Mouse (Mus musculus): Measurements from ENCODE around the gene Usp24.

Gene Usp24

GRCm38 (mm10) chr4:106315921-106316350 is at the start of gene Usp24:
Usp24 (plus strand) TSS chr4:106316213.
- DNase-seq = peak; percentile 85

- DNase-seq = no peak
Observed at GRCm38 (mm10) chr4:106276937-106277336, 39.1 kb upstream of the Usp24 start.

DNA sequence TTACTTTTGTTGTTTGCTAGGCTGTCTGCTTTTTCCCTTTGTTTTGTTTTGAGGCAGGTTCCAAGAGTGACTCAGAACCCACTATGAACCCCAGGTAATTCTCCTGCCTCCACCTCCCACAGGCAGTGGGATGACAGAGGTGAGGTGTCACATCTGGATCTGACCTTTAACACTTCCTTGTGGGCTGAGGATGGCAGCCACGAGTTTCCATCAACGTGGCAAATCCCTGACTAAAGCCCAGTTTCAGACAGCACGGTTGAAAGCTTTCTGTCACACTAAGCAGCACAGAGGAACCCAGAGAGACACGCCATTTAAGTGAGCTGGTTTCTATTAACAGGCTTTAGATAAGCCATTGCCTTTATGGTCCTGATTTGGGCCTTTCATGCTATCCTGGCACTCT is 36.8 kb upstream of the Usp24 start:
- no peak for DNase-seq

GRCm38 (mm10) chr4:106281128-106281491 is 34.9 kb upstream of the Usp24 start:
- DNase-seq = no peak

DNA sequence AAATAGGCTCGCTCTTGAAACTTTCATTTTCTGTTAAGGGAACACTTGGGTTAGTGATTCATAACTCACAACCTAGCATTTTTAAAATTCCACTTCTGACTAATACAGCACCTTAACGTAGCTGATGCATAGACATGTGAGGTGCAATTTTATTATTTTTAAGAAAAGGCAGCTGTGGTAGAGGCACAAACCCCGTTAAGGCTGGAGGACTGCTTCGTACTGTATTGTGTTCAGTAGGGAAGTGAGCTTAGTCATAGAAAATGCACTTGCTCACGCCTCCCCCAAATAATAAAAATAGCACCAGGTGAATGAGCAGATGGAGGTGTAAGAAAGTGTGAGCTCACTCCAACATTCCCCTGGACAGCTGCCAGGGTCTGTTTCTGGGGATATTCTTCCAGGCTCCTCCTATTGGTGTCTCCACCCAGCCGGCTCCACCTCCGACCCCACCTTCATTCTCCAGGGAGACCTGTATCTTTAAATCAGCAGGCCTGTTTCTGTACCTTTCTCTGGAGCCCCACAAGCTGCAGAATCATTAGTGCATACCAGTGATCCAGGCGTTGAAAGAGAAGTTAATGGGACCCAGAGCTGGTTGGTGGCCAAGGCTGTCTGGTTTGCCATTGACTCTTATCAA is 34.4 kb upstream of the Usp24 start:
- DNase-seq = peak; percentile 79

GRCm38 (mm10) chr4:106282123-106282510 is 33.9 kb upstream of the Usp24 start:
- no peak for DNase-seq

- no peak for DNase-seq
Observed at GRCm38 (mm10) chr4:106286958-106287743, 28.9 kb upstream of the Usp24 start.

DNA sequence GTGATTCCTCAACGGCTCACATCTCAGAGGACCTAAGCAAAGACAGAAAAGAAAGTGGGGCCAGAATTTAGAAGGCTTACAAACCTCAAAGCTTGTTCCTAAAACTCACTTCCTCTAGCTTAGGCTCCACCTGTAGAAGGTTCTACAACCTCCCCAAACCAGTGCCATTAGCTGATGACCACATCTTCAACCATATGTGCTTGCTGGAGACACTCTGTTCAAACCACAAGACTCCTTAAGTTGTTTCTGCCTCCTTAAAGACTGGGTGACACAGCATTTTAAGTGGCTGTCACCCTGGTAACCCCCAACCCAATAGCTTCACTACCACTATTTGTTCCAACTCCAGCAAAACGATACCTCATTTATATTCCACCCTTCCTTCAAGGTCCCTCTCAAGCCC is 25.8 kb upstream of the Usp24 start:
- DNase-seq = no peak

DNA sequence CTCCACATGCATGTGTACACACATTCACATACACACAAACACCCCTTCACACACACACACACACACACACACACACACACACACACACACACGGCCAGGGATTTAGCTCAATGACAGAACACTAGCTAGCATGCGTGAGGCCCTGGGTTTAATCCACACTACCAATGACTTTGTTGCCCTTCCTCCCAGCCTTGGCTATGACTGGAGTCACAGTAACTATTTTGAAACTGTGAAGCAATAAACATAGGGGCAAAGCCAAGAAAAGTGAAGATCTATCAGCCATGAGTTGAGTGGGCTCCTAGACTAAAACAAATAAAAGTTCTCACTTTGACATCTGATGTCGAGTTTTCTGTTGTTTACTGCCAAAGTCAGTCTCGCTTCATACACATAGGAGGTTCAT is 23.2 kb upstream of the Usp24 start:
- no peak for DNase-seq

- no peak for DNase-seq
Observed at GRCm38 (mm10) chr4:106293378-106294090, 22.5 kb upstream of the Usp24 start.

DNA sequence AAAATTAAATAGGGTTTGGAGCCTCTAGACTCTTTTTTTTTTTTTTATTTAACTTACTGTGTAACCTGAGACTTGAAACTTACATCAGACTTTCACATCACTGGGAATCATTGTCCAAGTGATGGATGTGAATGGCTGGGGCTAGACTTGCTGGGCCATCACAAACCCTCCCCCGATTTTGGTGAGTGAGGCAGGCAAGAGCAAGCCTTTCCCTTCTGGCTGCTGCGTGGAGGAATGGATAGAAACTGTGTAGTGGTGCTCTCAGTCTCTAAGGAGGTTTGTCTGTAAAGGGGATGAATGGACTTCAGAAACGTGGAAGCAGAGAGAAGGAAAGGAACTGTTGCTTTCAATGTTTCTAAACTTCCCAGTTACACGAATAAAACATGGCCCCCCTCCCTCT is 20.3 kb upstream of the Usp24 start:
- no peak for DNase-seq

DNA sequence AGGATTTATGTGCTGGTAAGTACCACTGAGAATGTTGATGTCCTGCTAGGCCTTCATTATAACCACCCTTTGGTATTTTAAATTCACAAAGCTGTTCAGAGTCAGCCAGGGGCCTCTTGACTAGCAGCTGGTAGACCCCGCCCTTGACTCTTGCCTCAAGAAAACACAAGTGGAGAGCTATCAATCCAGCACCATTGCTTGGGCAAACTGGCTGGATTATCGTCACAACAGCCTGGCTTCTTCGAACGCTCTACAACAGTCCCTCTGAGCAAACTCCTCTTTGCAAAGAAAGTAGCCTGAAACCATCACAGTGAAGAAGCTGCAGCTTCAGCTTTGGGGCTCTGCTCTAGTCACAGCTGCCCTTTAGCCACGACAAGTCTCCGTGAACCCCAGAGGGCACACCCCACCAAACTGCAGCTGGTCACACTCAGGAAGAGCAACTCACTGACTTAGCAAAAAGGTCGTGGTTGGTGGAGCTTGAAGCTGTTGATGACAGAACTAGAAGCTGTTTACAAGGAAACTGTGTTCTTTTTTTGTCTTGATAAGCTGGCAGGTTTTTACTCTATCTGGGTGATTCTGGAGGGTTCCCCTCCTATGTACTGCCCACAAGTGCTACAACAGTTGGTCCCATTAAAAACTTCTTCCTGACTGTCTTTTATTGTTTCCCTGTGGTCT is 19.5 kb upstream of the Usp24 start:
- no peak for DNase-seq

DNA sequence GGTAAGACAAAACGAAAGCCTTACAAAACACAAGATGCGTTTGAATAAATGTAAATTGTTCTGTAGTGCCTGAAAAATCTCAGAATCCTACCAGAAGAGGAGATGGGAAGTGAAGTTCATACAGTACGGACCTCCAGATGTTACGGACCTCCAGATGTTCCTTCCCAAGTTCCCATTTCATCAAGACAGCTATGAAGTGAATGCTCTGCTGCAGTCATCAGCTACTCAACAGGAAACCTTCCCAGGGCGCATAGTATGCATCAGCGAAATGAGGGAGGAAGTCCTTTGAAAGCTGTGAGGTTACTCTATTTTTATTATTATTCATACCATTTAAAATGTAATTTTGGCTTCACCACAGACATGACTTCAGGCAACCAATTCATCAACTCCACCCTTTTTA is 14.7 kb upstream of the Usp24 start:
- DNase-seq = no peak

DNA sequence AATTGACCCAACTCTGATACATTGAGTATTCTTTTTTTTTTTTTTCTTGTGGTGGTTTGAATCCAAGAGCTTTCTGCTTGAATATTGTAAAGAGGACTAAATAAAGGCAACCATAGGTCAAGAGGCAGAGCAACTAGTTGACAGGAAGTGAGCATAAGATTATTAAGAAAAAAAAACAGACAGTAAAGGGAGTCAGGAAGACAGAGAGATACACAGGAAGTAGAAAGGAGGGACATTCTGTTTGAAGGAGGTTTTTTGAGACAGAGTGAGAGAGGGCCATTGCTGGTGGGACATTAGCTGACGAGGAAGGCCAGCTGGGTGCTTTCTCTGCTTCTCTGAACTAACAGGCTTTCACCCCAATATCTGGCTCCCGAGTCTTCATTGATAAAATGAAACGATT is 7.9 kb upstream of the Usp24 start:
- DNase-seq = no peak

- no peak for DNase-seq
Observed at GRCm38 (mm10) chr4:106312651-106313050, 3.4 kb upstream of the Usp24 start.

GRCm38 (mm10) chr4:106313070-106313469 is 2.9 kb upstream of the Usp24 start:
- no peak for DNase-seq

DNA sequence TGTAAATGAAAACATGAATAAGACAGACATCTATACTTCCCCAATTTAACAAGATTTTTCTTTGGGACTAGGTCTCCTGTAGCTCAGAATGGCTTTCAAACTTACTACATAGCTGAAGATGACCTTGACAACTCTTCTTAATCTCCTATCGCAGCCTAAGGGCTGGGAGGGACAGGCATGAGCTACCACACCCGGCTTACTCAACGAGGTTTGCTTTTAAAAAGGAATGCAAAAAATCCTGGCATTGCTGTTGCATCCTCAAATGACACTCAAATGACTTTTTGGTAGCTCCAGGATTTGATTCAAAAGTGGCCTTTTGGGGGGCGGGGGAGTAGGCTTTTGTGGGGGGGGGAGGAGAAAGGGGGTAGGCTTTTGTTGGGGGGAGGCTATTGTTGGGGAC is 2.1 kb upstream of the Usp24 start:
- no peak for DNase-seq

DNA sequence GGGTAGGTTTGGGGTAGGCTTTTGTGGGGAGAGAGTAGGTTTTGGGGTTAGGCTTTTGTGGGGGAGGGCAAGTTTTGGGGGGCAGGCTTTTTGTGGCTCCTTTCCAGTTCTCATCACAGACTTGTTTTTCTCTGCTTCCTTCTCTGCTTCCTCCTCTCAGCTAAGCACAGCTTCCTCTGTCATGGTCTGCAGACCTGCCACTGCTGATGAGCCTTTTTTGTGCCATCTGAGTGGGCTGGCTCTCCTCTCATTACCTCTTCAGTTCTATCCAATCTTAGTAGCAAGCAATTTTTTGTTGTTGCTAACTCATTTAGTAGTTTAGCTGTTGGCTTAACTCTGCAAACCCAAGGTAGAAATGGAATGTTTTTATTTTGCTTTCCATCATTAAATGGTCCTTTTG is 1.7 kb upstream of the Usp24 start:
- no peak for DNase-seq

DNA sequence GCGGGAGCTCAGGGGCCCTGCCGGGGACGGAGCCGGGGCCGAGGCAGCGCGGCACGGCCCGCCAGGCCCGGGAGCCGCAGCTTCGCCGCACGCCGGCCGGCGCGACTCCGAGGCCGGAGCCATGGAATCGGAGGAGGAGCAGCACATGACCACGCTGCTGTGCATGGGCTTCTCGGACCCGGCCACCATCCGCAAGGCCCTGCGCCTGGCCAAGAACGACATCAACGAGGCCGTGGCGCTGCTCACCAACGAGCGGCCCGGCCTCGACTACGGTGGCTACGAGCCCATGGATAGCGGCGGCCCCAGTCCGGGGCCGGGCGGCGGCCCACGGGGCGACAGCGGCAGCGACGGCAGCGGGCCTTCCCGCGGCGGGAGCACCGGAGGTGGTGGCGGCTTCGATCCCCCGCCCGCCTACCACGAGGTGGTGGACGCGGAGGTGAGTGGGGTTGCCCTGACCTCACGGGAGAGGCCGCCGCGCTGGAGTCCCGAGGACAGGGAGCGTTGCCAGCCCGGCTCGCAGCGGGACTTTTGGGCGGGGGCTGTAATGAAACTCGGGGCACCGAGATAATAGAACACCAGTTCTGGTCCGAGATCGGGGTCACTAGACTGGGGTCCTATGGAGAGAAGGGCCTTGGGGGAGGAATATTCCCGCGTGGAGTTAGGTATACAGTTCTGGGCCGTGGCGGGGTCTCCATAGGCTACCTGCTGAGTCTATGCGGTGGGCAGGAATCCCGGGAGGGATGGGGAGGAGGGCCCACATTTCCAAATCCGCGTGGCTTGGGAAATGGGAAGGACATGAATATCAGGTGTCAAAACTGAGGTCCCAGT is 552 bp downstream of the Usp24 start:
- DNase-seq = peak; percentile 65

- DNase-seq = no peak
Observed at GRCm38 (mm10) chr4:106317179-106318055, 1.4 kb downstream of the Usp24 start.

GRCm38 (mm10) chr4:106318208-106318607 is 2.2 kb downstream of the Usp24 start:
- no peak for DNase-seq

- no peak for DNase-seq
Observed at GRCm38 (mm10) chr4:106318976-106319375, 3.0 kb downstream of the Usp24 start.

Measured in kidney, postnatal 10 days (tissue).